Mouse (Mus musculus) myocyte (in vitro differentiated cells): ENCODE data around the gene Stard13. TPM values are rescaled to one million over a fixed set of nuclear protein-coding genes. Genes with fewer than 3 reads are reported as not detected.

ENCODE experiments used
- H3K27me3 ChIP-seq: one replicate; pipeline ENCODE4 v1.6.1; 2011; ENCODE audit not compliant: control insufficient read depth, insufficient read depth, insufficient read length
- H3K36me3 ChIP-seq: one replicate; pipeline ENCODE4 v1.6.1; 2011; ENCODE audit not compliant: control insufficient read depth, insufficient read depth
- H3K4me2 ChIP-seq: one replicate; pipeline ENCODE4 v1.6.1; 2011; ENCODE audit warnings: low read depth, control low read depth
- H3K4me3 ChIP-seq: one replicate; pipeline ENCODE4 v1.5.1; 2011; ENCODE audit warnings: mild to moderate bottlenecking, control low read depth, moderate library complexity
- H3K79me2 ChIP-seq: one replicate; pipeline ENCODE4 v1.6.1; 2011; ENCODE audit not compliant: control insufficient read depth, insufficient read depth
- H3ac ChIP-seq: one replicate; pipeline ENCODE4 v1.6.1; 2011; ENCODE audit not compliant: control insufficient read depth, insufficient read length
- CEBPB ChIP-seq: IDR thresholded peaks from 2 replicates; pipeline ENCODE4 v1.6.1; 2011; ENCODE audit warnings: mild to moderate bottlenecking, moderate library complexity; ENCODE audit not compliant: poor library complexity, insufficient read depth, severe bottlenecking
- E2F4 ChIP-seq: IDR thresholded peaks from one replicate; pipeline ENCODE4 v1.6.1; 2011; ENCODE audit warnings: mild to moderate bottlenecking, control low read depth, moderate library complexity; ENCODE audit not compliant: insufficient read depth
- MAX ChIP-seq: IDR thresholded peaks from one replicate; pipeline ENCODE4 v1.6.1; 2011; ENCODE audit warnings: low read depth, mild to moderate bottlenecking, control low read depth
- MYOD1 ChIP-seq, 3 experiments: IDR thresholded peaks; one replicate each; pipeline ENCODE4 v1.6.1; 2011; ENCODE audit warnings: control low read depth in 2 of 3, low read depth in 2 of 3, mild to moderate bottlenecking in 2 of 3, moderate library complexity in 1 of 3; ENCODE audit not compliant: insufficient read length in 2 of 3, control insufficient read depth in 1 of 3
- MYOG ChIP-seq, 3 experiments: IDR thresholded peaks; one replicate each; pipeline ENCODE4 v1.6.1; 2011; ENCODE audit warnings: control low read depth in 2 of 3, low read depth in 2 of 3, mild to moderate bottlenecking in 2 of 3; ENCODE audit not compliant: insufficient read length in 2 of 3, control insufficient read depth in 1 of 3, insufficient read depth in 1 of 3
- POLR2A ChIP-seq: IDR thresholded peaks from one replicate; pipeline ENCODE4 v1.6.1; 2011; ENCODE audit warnings: low read depth, mild to moderate bottlenecking, control low read depth, moderate library complexity; ENCODE audit not compliant: insufficient read length
- POLR2AphosphoS2 ChIP-seq: IDR thresholded peaks from one replicate; pipeline ENCODE4 v1.6.1; 2011; ENCODE audit warnings: low read depth, control low read depth; ENCODE audit not compliant: insufficient read length
- REST ChIP-seq: IDR thresholded peaks from one replicate; pipeline ENCODE4 v1.6.1; 2011; ENCODE audit warnings: mild to moderate bottlenecking, control low read depth, moderate library complexity; ENCODE audit not compliant: insufficient read depth, insufficient read length
- SRF ChIP-seq: IDR thresholded peaks from one replicate; pipeline ENCODE4 v1.6.1; 2011; ENCODE audit warnings: low read depth; ENCODE audit not compliant: control insufficient read depth, insufficient read length
- TCF12 ChIP-seq: IDR thresholded peaks from one replicate; pipeline ENCODE4 v1.6.1; 2011; ENCODE audit warnings: mild to moderate bottlenecking, control low read depth; ENCODE audit not compliant: poor library complexity, insufficient read depth, severe bottlenecking
- TCF3 ChIP-seq: IDR thresholded peaks from one replicate; pipeline ENCODE4 v1.6.1; 2011; ENCODE audit warnings: low read depth, control low read depth; ENCODE audit not compliant: insufficient read length
- USF1 ChIP-seq: IDR thresholded peaks from one replicate; pipeline ENCODE4 v1.6.1; 2011; ENCODE audit warnings: low read depth, mild to moderate bottlenecking, control low read depth, moderate library complexity
- polyA plus RNA-seq: library from polyadenylated mRNA; unstranded; fragments of >200 nt; fragmentation: generic; extraction: Trizol; gene quantifications from one replicate; pipeline ENCODE4 v1.2.1, GENCODE M21; 2012; ENCODE audit warnings: missing spikeins

Stard13 gene
- polyA plus RNA-seq, 1 experiment: 15.2 TPM

- peaks cover 28% of the 10 kb centered on the region for H3K79me2 ChIP-seq
- H3K4me3 ChIP-seq: no peak overlapping the region
- peak overlapping the region; percentile 69 for H3K4me2 ChIP-seq
- no peaks in the 10 kb centered on the region for H3K36me3 ChIP-seq
- no peaks in the 10 kb centered on the region for H3K27me3 ChIP-seq
- TF ChIP-seq CEBPB (no peak), TCF12 (no peak), E2F4 (no peak), POLR2A (no peak), MAX (no peak), POLR2AphosphoS2 (no peak), TCF3 (no peak), MYOG (IDR thresholded peaks at IDR 0.05; ENCODE audit: control insufficient read depth in 1 of 3, insufficient read depth in 1 of 3, insufficient read length in 2 of 3, low read depth in 2 of 3) (peak in 1 of 3 experiments; percentile 48), MYOD1 (IDR thresholded peaks at IDR 0.05; ENCODE audit: control insufficient read depth in 1 of 3, insufficient read length in 2 of 3, low read depth in 2 of 3) (peak in 1 of 3 experiments; percentile 23)
- no peak overlapping the region for H3ac ChIP-seq
Observed at GRCm38 (mm10) chr5:151071430-151071829, 162.2 kb downstream of the Stard13 start.

GRCm38 (mm10) chr5:151070896-151071295 lies 162.7 kb downstream of the Stard13 start:
- Histone ChIP-seq H3K4me3 (no peak overlapping the region), H3K36me3 (no peaks in the 10 kb centered on the region), H3K27me3 (no peaks in the 10 kb centered on the region), H3K4me2 (peak overlapping the region; percentile 69), H3K79me2 (peaks cover 28% of the 10 kb centered on the region), H3ac (no peak overlapping the region)
- peak in 1 of 3 experiments; percentile 6 for TF ChIP-seq MYOD1 (IDR thresholded peaks at IDR 0.05; ENCODE audit: control insufficient read depth in 1 of 3, insufficient read length in 2 of 3, low read depth in 2 of 3)
- peak in 1 of 3 experiments; percentile 60 for TF ChIP-seq MYOG (IDR thresholded peaks at IDR 0.05; ENCODE audit: control insufficient read depth in 1 of 3, insufficient read depth in 1 of 3, insufficient read length in 2 of 3, low read depth in 2 of 3)
- TF ChIP-seq CEBPB: no peak

DNA sequence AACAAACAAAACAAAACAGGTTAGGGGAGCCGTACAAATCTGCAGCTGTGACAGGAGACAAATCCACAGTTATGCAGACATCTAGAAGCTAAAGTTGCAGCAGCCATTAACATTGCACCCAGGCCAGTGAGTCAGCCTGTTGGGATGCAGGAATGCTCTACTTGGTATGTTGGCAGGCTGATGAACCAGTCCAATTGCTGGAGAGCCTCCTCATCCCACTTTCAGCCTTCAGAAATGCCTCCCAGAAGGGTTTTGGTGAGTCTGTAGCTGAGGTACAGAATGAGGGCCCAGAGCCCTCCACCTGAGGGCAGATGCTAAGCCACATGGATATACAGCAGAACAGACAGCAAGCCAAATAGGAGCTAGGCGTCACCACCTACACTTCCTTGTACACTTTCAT lies 164.1 kb downstream of the Stard13 start:
- peaks cover 1% of the 10 kb centered on the region for H3K36me3 ChIP-seq
- H3K4me3 ChIP-seq: no peak overlapping the region
- TF ChIP-seq MYOD1 (IDR thresholded peaks at IDR 0.05; ENCODE audit: control insufficient read depth in 1 of 3, insufficient read length in 2 of 3, low read depth in 2 of 3) (peak; percentile 15 to 68 (median 36)), TCF3 (peak; percentile 6), POLR2AphosphoS2 (no peak), MYOG (IDR thresholded peaks at IDR 0.05; ENCODE audit: control insufficient read depth in 1 of 3, insufficient read depth in 1 of 3, insufficient read length in 2 of 3, low read depth in 2 of 3) (peak in 2 of 3 experiments; percentile 49 to 70), POLR2A (no peak), TCF12 (no peak), CEBPB (0 out of 2 replicates have a peak, but pooled peaks have one; percentile 35)
- H3K4me2 ChIP-seq: peak overlapping the region; percentile 69
- no peaks in the 10 kb centered on the region for H3K27me3 ChIP-seq
- no peak overlapping the region for H3ac ChIP-seq
- peaks cover 16% of the 10 kb centered on the region for H3K79me2 ChIP-seq

- Histone ChIP-seq H3K27me3 (no peaks in the 10 kb centered on the region), H3K36me3 (peaks cover 32% of the 10 kb centered on the region), H3K79me2 (peaks cover 16% of the 10 kb centered on the region), H3ac (no peak overlapping the region), H3K4me2 (peak overlapping the region; percentile 53), H3K4me3 (no peak overlapping the region)
- no peak for TF ChIP-seq USF1
- no peak for TF ChIP-seq MYOD1 (IDR thresholded peaks at IDR 0.05; ENCODE audit: control insufficient read depth in 1 of 3, insufficient read length in 2 of 3, low read depth in 2 of 3)
- TF ChIP-seq TCF3: no peak
- no peak for TF ChIP-seq CEBPB
- TF ChIP-seq E2F4: no peak
- no peak for TF ChIP-seq POLR2A
- TF ChIP-seq MYOG (IDR thresholded peaks at IDR 0.05; ENCODE audit: control insufficient read depth in 1 of 3, insufficient read depth in 1 of 3, insufficient read length in 2 of 3, low read depth in 2 of 3): no peak
- no peak for TF ChIP-seq SRF
- TF ChIP-seq MAX: no peak
- TF ChIP-seq POLR2AphosphoS2: no peak
- TF ChIP-seq TCF12: no peak
- no peak for TF ChIP-seq REST
Observed at GRCm38 (mm10) chr5:151066016-151066415, 167.6 kb downstream of the Stard13 start.

- TF ChIP-seq SRF (no peak), USF1 (no peak), REST (no peak)
- no peaks in the 10 kb centered on the region for H3K27me3 ChIP-seq
- H3ac ChIP-seq: no peak overlapping the region
- peaks cover 16% of the 10 kb centered on the region for H3K79me2 ChIP-seq
- H3K36me3 ChIP-seq: peaks cover 40% of the 10 kb centered on the region
- H3K4me2 ChIP-seq: peak overlapping the region; percentile 53
- H3K4me3 ChIP-seq: no peak overlapping the region
Observed at GRCm38 (mm10) chr5:151065228-151065627, 168.4 kb downstream of the Stard13 start.
